Mouse (Mus musculus): ENCODE data around the gene Bri3.
"Not testable (repeated sequence)": the region's sequence is repeated elsewhere in the genome, so short reads cannot be mapped to it uniquely, and the experiment has no call there.

Gene Bri3

GRCm38 (mm10) chr5:144364680-144365357 lies 120.6 kb downstream of the Bri3 start:
- DNase-seq: no peak

- not testable (repeated sequence) for DNase-seq
Measured at GRCm38 (mm10) chr5:144366551-144366950, 122.3 kb downstream of the Bri3 start.

- DNase-seq: no peak
Measured at GRCm38 (mm10) chr5:144368661-144369205, 124.5 kb downstream of the Bri3 start.

DNA sequence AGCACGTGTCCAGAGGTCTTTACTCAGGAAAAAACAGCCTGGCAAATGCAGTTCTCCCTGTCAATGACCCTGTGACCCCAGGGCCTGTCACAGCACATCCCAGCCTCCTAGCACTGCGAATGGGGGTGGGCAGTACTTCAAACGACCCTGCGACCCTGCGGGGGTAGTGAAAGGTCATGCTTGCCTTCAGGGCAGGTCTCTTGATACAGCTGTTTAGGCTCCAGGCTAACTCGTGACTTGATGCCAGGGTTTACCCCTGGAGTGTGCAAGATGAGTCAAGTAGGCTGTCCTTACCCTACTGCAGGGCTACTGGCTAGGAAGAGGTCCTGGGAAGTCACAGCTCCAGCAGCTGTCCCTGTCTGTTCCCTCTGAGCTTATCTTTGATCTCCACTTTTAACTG lies 126.7 kb downstream of the Bri3 start:
- no peak for DNase-seq

- DNase-seq: no peak
Measured at GRCm38 (mm10) chr5:144372177-144372576, 127.9 kb downstream of the Bri3 start.

DNA sequence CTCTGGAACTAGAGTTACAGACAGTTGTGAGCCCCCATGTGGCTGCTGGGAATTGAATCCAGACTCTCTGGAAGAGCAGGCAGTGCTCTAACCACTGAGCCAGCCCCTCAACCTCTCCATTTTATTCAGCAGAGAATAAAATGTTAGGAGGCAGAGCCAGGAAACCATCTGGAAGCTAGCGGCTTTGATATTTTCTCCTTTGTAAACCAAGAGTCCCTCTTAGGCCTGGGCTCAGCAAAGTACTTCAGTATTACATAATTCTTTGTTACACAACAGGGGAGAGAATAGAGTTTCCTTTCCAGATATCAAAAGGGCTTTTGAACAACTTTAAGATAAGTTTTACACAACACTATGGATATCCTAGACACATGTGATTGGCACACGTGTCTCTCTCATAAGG lies 128.6 kb downstream of the Bri3 start:
- DNase-seq: no peak

- no peak for DNase-seq
Measured at GRCm38 (mm10) chr5:144379431-144379830, 135.2 kb downstream of the Bri3 start.

GRCm38 (mm10) chr5:144380689-144381088 lies 136.5 kb downstream of the Bri3 start:
- DNase-seq: no peak

DNA sequence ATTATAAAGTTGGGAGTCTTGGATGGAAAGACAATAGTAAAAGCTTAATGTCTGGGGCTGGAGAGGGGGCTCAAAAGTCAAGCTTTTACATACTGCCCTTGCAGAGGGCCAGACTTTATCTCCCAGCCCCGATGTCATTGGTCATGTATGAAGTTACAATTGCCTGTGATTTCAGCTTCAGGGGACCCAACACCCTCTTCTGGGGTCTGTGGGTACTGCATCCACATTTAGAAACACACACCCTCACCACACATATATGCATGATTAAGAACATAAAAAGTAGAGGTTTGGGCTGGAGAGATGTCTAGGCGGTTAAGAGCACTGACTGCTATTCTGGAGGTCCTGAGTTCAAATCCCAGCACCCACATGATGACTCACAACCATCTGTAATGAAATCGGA lies 137.5 kb downstream of the Bri3 start:
- no peak for DNase-seq

GRCm38 (mm10) chr5:144383936-144384335 lies 139.7 kb downstream of the Bri3 start:
- no peak for DNase-seq

DNA sequence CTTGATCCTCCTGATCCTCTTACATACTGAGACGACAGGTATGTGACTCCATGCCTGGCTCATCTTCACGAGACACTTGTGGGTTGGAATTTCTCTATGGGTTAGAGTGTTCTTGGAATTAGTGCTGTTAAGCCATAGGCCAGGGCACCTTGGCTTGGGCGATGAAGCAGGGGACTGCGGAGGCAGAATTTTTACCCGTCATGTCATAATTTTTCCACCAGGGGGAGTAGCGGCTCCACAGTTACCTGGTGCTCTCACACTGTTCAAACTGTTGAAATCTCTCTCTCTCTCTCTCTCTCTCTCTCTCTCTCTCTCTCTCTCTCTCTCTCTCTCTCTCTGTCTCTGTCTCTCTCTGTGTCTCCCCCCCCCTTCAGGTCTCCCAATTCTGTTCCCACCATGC lies 143.6 kb downstream of the Bri3 start:
- DNase-seq: no peak

- no peak for DNase-seq
Measured at GRCm38 (mm10) chr5:144394142-144394541, 149.9 kb downstream of the Bri3 start.

- no peak for DNase-seq
Measured at GRCm38 (mm10) chr5:144397566-144397965, 153.3 kb downstream of the Bri3 start.

DNA sequence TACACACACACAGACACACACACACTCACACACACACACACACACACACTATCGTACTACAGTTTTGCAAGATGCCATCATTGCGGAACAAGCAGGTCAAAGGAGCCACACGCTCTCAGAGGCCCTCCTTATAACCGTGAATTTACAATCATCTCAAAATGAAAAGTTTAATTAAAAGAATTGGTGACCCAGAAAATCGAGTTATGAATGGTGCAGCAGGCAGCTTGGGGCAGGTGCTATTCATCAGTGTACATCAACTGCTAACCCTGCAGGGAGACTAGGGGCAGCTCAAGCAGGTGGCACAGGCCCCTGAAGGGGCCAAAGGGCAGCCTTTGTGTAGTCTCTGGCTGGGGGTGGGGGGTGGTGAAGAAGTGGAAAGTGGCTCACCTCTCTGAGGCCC lies 156.6 kb downstream of the Bri3 start:
- no peak for DNase-seq

DNA sequence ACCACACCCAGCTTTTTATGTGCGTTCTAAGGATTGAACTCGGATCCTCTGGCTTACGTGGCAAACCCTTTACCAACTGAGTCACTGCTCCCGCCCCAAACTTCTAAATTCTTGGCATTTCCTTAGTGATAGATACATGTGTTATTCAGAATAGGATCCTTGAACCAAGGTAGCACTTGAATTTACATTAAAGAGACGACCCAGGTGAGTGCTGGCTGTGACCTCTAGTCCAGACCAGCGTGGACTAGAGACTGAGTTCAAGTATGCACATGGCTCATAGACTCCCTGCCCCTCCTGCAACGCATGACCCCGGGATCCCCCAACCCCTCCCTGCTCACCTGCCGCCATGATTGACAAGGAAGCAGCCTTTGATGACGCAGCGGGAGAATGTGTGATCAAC lies 162.0 kb downstream of the Bri3 start:
- DNase-seq: no peak

GRCm38 (mm10) chr5:144410666-144411065 lies 166.4 kb downstream of the Bri3 start:
- DNase-seq: no peak

DNA sequence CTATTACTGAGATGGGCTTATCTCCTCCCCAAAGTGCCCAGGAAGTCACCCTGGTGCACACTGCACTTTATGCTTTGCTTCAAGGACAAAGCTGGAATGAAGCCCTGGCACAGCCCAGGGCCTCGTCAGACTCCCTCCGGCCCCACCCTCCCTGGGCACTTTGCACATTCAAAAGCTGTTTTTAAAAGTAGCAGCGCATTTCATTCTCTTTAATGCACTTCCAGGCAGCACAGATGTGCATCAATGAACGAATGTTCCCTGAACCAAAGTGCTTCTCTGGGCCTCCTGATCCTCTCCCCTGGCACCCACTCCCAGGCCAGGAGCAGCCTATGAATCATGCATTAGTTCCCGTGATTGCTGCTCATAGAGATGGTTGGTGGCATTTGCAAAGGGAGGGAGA lies 167.5 kb downstream of the Bri3 start:
- DNase-seq: no peak

GRCm38 (mm10) chr5:144412781-144413180 lies 168.5 kb downstream of the Bri3 start:
- DNase-seq: no peak

DNA sequence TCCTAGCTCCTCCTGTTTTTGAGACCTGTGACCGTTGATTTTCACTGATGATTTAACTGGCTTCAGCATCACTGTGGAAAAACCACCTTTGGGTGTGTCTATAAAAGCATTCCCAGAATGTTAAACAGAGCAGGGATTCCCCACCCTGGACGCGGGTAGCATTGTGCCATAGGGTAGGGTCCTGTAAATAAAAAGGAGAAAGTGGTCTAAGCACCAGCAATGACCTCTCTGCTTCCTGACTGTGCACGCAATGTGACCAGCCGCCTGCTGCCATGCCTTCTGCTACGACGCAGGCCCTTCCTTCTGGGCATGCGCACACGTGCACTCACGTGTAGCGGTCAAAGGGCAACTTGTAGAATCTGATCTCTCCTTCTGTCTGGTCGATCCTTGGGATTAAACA lies 174.2 kb downstream of the Bri3 start:
- no peak for DNase-seq

DNA sequence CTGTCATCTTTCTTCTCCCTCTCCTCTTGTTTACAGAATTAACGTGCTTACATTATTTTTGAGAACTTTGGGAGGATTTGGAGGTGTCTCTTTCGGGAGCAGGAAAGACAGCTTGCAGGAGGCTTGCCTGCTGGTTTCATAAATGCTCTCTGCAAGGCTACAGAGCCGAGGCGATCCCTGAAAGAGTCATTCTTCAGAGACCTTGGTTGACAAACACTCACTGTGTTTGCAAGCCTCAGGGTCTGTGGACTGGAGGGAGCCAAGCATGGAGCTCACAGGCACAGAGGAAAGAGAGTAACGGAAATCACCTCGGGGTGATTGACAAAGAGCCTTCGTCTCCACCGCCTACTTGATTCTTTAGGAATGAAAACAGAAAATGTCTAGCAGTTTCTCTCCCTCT lies 175.8 kb downstream of the Bri3 start:
- DNase-seq: no peak

GRCm38 (mm10) chr5:144426697-144427096 lies 182.5 kb downstream of the Bri3 start:
- DNase-seq: no peak

GRCm38 (mm10) chr5:144427861-144428260 lies 183.6 kb downstream of the Bri3 start:
- DNase-seq: no peak

GRCm38 (mm10) chr5:144431481-144431880 lies 187.2 kb downstream of the Bri3 start:
- no peak for DNase-seq

DNA sequence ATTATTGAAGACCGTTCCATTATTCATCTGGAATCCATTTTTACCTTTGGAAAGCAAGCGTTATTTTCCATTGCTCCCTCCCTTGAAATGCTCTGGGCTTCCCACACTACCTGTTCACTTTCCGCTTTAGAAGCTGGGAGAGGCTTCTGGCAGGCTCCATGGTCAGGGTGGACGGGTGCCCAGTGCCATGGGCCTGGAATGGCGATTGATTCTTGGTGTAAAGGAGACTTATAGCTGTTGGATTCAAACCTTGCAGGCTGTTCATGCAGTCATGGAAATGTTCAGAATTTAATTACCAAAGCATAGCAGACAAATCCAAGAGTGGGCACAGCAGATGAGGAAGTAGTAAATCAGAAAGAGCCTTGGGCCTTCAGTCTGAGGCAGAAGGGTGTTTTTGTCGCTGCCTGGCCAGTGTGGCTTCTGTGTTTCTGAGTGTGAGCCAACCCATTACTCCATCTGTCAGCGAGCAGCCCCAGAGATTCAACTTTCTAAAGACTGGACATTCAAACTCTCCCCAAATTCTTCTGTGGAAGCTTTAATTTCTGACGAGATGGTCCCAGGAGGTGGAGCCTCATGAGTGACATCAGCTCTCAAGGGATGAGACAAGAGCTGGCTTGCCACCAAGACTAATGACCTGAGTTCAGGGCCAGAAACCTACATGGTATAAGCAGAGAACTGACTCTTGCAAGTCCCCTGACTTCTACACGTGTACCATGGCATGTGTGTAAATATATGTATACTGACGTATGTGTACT lies 195.2 kb downstream of the Bri3 start:
- DNase-seq: no peak

Data from thymus, adult 18-20 months (tissue).